Mouse (Mus musculus): ENCODE results near the gene Snx21.

Gene Snx21

GRCm38 (mm10) chr2:164770279-164770678 lies 15.3 kb upstream of the Snx21 start:
- no peak for DNase-seq (ENCODE audit: low spot score)

- no peak for DNase-seq (ENCODE audit: low spot score)
Measured at GRCm38 (mm10) chr2:164771123-164771522, 14.5 kb upstream of the Snx21 start.

- DNase-seq (ENCODE audit: low spot score), result no peak
Measured at GRCm38 (mm10) chr2:164773229-164773988, 12.2 kb upstream of the Snx21 start.

- DNase-seq (ENCODE audit: low spot score), result no peak
Measured at GRCm38 (mm10) chr2:164773989-164774364, 11.6 kb upstream of the Snx21 start.

GRCm38 (mm10) chr2:164776130-164776529 lies 9.5 kb upstream of the Snx21 start:
- DNase-seq (ENCODE audit: low spot score), result no peak

GRCm38 (mm10) chr2:164776801-164777200 lies 8.8 kb upstream of the Snx21 start:
- no peak for DNase-seq (ENCODE audit: low spot score)

- DNase-seq (ENCODE audit: low spot score), result no peak
Measured at GRCm38 (mm10) chr2:164777246-164778014, 8.2 kb upstream of the Snx21 start.

- DNase-seq (ENCODE audit: low spot score), result no peak
Measured at GRCm38 (mm10) chr2:164778015-164778287, 7.7 kb upstream of the Snx21 start.

- DNase-seq (ENCODE audit: low spot score), result peak; percentile 88
Measured at GRCm38 (mm10) chr2:164778809-164779208, 6.8 kb upstream of the Snx21 start.

GRCm38 (mm10) chr2:164779481-164780086 lies 6.0 kb upstream of the Snx21 start, which contains the start of gene Tnnc2:
Gene Tnnc2 (minus strand): TSS chr2:164779967.
- no peak for DNase-seq (ENCODE audit: low spot score)

GRCm38 (mm10) chr2:164781876-164782275 lies 3.7 kb upstream of the Snx21 start:
- no peak for DNase-seq (ENCODE audit: low spot score)

- no peak for DNase-seq (ENCODE audit: low spot score)
Measured at GRCm38 (mm10) chr2:164783926-164784581, 1.6 kb upstream of the Snx21 start.

GRCm38 (mm10) chr2:164784869-164785420 lies 678 bp upstream of the Snx21 start:
- peak; percentile 75 for DNase-seq (ENCODE audit: low spot score)

GRCm38 (mm10) chr2:164786388-164786885 lies 814 bp downstream of the Snx21 start:
- no peak for DNase-seq (ENCODE audit: low spot score)

GRCm38 (mm10) chr2:164787032-164787431 lies 1.4 kb downstream of the Snx21 start:
- no peak for DNase-seq (ENCODE audit: low spot score)

GRCm38 (mm10) chr2:164787779-164788178 lies 2.2 kb downstream of the Snx21 start:
- no peak for DNase-seq (ENCODE audit: low spot score)

GRCm38 (mm10) chr2:164788411-164788810 lies 2.8 kb downstream of the Snx21 start:
- no peak for DNase-seq (ENCODE audit: low spot score)

- peak; percentile 87 for DNase-seq (ENCODE audit: low spot score)
Measured at GRCm38 (mm10) chr2:164790451-164790850, 4.8 kb downstream of the Snx21 start.

- DNase-seq (ENCODE audit: low spot score), result no peak
Measured at GRCm38 (mm10) chr2:164791841-164792261, 6.2 kb downstream of the Snx21 start.

- DNase-seq (ENCODE audit: low spot score), result no peak
Measured at GRCm38 (mm10) chr2:164792400-164793190, 7.0 kb downstream of the Snx21 start.

GRCm38 (mm10) chr2:164793236-164793635 lies 7.6 kb downstream of the Snx21 start:
- DNase-seq (ENCODE audit: low spot score), result peak; percentile 70

Measured in adipocyte (in vitro differentiated cells).